ENCODE assay signal across 12 mouse cellular contexts in the genomic region with DNA sequence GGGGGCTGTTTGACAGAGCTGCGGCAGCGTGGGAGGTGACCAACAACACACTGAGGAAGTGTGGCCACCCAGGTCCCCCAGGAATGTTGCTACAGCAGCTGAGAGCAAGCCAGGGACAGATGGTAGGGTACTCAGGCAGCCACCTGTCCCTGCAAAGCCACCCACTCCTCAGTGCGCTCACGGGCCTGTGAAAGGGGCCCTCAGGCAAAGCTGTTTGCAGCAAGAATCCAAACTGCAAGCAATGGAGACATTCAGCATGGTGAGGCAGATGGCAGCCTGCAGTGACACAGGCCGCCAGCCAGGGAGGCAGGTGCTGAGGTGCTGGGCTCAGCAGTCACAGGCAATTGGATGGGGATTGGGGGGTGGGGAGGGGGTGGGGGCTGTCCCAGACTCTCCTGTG.
DNase-seq lines count a peak whose midpoint lies in the region; ATAC-seq lines count a peak whose summit lies in the region.
"Had no signal": no experiment of that assay in that cellular context is flagged by ENCODE, and none has a peak within 500 bp of the region (broad histone marks: within the 10 kb centered on the region; RNA-seq: fewer than 3 reads in every experiment).

No protein-coding gene starts in this region.

- H3K4me3 ChIP-seq in forebrain, embryonic 13.5 days: no peak overlapping the region
- H3K4me3 ChIP-seq in midbrain, embryonic 14.5 days (replicated peaks; ENCODE audit: low read depth, low read length): no peak overlapping the region
- H3K4me3 ChIP-seq in liver, embryonic 11.5 days (ENCODE audit: low read depth, low read length): no peak overlapping the region

- peak overlapping the region; percentile 55 for H3K27ac ChIP-seq in forebrain, embryonic 13.5 days
- peak overlapping the region; percentile 16; the same call in 1 of the 2 replicates for H3K27ac ChIP-seq in midbrain, embryonic 14.5 days (replicated peaks; ENCODE audit: low read depth, low read length)
- H3K27ac ChIP-seq in liver, embryonic 11.5 days (ENCODE audit: low read depth, low read length): no peak overlapping the region

- ATAC-seq in forebrain, embryonic 13.5 days: peak; percentile 88
- no peak for ATAC-seq in midbrain, embryonic 14.5 days (ENCODE audit: low FRiP score, low TSS enrichment)
- ATAC-seq in liver, embryonic 11.5 days (replicated peaks; ENCODE audit: low FRiP score): no peak
- ATAC-seq: activated CD4-positive, CD25-positive, alpha-beta regulatory T cell, adult 4 months; CD4-positive, CD25-positive, alpha-beta regulatory T cell, adult 4 months had no signal

- peak; percentile 34 for DNase-seq in brain, embryonic 18.5 days (ENCODE audit: low read depth, low spot score)
- DNase-seq in layer of hippocampus, adult 9-10 months (ENCODE audit: low spot score): peak; percentile 66
- no peak for DNase-seq in midbrain, embryonic 14.5 days
- DNase-seq in liver, embryonic 11.5 days (ENCODE audit: low spot score): no peak
- DNase-seq in MN1 (ENCODE audit: low spot score): no peak
- DNase-seq in thymus, adult 18-20 months: no peak
- no peak for DNase-seq in lung, postnatal 25 days (ENCODE audit: low spot score)
- DNase-seq: kidney, adult 9 months; lung, postnatal 14 days had no signal

- H3K9ac ChIP-seq in forebrain, embryonic 13.5 days: no peak overlapping the region
- H3K9ac ChIP-seq in midbrain, embryonic 14.5 days (replicated peaks; ENCODE audit: low read length): 0 out of 2 replicates have a peak overlapping the region, but pooled peaks have one; percentile 12
- no peak overlapping the region for H3K9ac ChIP-seq in liver, embryonic 11.5 days (ENCODE audit: low read depth, low read length)

- H3K4me1 ChIP-seq in forebrain, embryonic 13.5 days: peaks cover 52% of the 10 kb centered on the region
- peaks cover 29% of the 10 kb centered on the region for H3K4me1 ChIP-seq in midbrain, embryonic 14.5 days (ENCODE audit: control insufficient read depth, insufficient read depth, low read length)
- no peaks in the 10 kb centered on the region for H3K4me1 ChIP-seq in liver, embryonic 11.5 days (replicated peaks; ENCODE audit: control insufficient read depth, insufficient read depth, low read length)

- H3K4me2 ChIP-seq in forebrain, embryonic 13.5 days: no peak overlapping the region
- no peak overlapping the region for H3K4me2 ChIP-seq in midbrain, embryonic 14.5 days (ENCODE audit: low read length)
- no peak overlapping the region for H3K4me2 ChIP-seq in liver, embryonic 11.5 days

- no peaks in the 10 kb centered on the region for H3K36me3 ChIP-seq in forebrain, embryonic 13.5 days (ENCODE audit: poor library complexity, severe bottlenecking)
- H3K36me3 ChIP-seq in midbrain, embryonic 14.5 days (ENCODE audit: control insufficient read depth, insufficient read depth, low read length): no peaks in the 10 kb centered on the region
- no peaks in the 10 kb centered on the region for H3K36me3 ChIP-seq in liver, embryonic 11.5 days (ENCODE audit: control insufficient read depth, insufficient read depth, low read length)

- 43% methylated on average over 5 of the region's 5 CpGs for WGBS in forebrain, embryonic 13.5 days
- 54% methylated on average over 5 of the region's 5 CpGs for WGBS in midbrain, embryonic 14.5 days
- WGBS in liver, embryonic 11.5 days: 68% methylated on average over 5 of the region's 5 CpGs

- H3K9me3 ChIP-seq in forebrain, embryonic 13.5 days (replicated peaks): no peaks in the 10 kb centered on the region
- H3K9me3 ChIP-seq in midbrain, embryonic 14.5 days (ENCODE audit: control insufficient read depth, low read length): no peaks in the 10 kb centered on the region
- H3K9me3 ChIP-seq in liver, embryonic 11.5 days (ENCODE audit: control insufficient read depth, low read length): no peaks in the 10 kb centered on the region

- no peaks in the 10 kb centered on the region for H3K27me3 ChIP-seq in forebrain, embryonic 13.5 days
- H3K27me3 ChIP-seq in midbrain, embryonic 14.5 days (ENCODE audit: control insufficient read depth, insufficient read depth, low read length): no peaks in the 10 kb centered on the region
- H3K27me3 ChIP-seq in liver, embryonic 11.5 days (replicated peaks; ENCODE audit: control insufficient read depth, insufficient read depth, low read length): 0 out of 2 replicates have a peak, but pooled peaks cover 7% of the 10 kb centered on the region

Comparison
In these comparisons a context has a peak if more than half of its experiments do, and no peak if none do; other contexts are left out.
1. DNase-seq: peak in brain, embryonic 18.5 days (single experiment) and layer of hippocampus, adult 9-10 months (single experiment); none in midbrain, embryonic 14.5 days (single experiment), liver, embryonic 11.5 days (single experiment), MN1 (single experiment), thymus, adult 18-20 months (0 of 2) and lung, postnatal 25 days (single experiment).